Mouse (Mus musculus): Measurements from ENCODE around the gene Sema5a.

Sema5a gene

DNA sequence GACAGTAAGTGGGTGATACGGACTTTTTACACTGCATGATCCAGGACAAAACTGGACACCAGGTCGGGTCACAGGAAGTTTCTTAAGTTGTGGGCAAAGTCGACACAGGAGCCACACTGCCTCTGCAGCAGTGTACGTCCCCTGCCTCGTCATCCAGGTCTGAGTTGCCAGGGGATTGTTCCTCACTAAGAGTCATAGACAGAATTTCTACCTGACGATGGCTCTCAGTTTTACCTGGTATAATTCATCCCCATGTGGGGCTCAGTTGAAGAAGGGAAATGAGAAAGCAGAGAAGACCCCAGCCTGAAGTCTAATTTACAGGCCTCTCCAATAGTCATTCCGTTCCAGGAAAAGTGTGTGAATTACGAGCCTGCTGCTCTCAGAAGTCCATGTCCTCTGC is 66.2 kb downstream of the Sema5a start:
- DNase-seq (ENCODE audit: low spot score), result no peak

DNA sequence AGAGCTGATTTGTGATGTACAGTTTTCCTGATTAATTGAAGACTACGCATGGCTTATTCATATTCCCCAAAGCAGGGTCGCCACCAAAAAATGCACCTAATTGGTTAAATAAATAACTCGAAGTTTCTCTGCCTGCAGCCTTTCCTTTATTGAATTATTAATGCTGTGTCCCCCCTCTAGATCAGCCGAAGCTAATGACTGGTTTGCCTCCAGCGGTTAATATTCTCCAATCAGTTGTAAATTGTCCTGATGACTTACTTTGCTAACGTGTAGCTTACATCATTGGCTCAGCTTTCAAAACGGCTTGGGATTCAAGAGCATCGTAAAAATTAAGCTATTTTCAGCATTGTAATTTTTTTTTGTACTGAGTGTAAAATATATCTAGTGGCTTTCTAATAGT is 66.7 kb downstream of the Sema5a start:
- no peak for DNase-seq (ENCODE audit: low spot score)

DNA sequence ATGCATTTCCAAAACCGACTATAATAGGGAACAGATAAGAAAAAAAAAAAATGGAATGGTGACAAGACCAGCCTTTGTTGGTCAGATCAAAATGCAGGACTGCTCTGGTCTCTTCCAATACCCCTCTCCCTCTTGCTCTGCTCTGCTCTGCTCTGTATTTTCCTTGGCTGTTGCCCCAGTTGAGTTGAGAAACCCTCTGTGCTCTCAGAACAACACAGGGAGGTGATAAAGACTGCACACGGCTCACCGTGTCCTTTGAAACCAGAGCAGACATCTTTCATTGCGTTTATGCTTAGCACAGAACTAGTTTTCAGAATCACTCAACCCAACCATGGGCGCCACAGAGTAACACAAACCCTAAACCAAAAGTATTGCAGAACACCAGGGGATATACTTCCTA is 72.5 kb downstream of the Sema5a start:
- DNase-seq (ENCODE audit: low spot score), result no peak

DNA sequence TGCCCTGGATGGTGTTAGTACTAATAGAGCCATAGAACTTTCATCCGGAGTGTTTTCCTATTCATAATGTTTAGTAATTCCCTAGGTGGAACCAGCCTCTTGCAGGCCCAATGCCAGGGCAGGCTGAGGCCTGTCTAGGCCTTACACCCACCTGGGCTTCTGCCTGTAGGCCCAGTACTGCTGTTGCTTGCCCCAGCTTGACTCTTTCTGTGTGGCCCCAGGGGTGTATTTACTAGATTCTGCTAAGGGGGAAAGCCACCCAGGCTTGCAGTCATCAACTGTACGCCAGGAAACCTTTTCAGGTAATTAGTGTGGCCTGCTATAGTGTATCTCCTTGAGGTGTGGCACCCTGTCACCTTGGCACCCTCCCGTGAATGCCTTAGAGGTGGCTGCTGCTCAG is 76.1 kb downstream of the Sema5a start:
- DNase-seq (ENCODE audit: low spot score), result no peak

DNA sequence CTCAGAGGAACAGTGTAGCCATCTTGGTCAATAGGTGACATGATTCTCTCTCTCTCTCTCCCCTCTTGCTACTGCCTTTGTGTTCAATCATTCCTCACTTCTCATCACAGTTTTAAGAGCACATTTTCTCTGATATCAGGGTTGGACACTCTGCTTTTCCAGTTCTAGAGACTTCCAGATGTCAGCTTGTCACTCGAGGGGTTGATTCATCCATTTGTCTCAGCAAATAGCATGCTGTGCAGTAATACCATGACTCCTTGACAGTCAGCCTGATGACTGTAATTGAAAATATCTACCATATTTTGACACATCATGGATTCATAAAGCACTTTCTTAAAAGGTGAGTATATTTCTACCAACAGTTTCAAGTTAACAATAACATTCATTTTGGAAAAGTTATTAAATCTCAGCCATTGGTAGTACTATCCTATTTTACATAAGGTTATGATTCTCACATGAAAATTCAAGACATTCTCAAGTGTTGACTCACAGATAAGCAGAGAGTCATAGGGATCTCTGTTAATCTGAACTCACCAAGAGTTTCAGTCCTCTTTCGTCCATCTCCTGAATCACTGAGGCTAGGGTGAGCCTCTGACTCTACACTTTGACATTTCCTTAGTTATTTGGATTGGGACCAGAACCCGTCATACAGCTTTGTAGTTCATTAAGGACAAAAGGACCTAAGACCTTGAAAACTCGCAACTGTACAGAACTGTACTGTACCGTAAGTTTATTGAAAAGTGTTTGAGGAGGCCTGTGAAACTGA is 78.0 kb downstream of the Sema5a start:
- no peak for DNase-seq (ENCODE audit: low spot score)

GRCm38 (mm10) chr15:32323224-32323623 is 78.6 kb downstream of the Sema5a start:
- DNase-seq (ENCODE audit: low spot score), result no peak

DNA sequence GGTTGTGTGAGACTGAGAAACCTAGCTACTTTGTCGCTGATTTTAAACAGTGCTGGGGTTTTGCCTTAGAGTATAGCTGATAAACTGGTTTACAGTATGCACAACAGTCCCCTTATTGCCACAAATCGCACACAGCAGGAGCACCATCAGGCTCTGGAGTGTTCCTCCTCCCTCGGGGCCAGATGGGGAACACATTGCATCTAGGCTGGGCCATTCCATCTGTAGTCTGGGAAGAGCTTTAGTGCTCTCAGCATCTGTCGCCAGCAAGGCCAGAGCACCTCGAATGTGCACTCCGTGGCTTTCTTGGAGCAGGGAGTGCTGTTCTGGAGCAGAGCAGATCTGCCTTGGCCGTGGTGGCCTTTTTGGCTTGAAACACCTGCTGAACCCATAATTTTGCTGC is 79.5 kb downstream of the Sema5a start:
- no peak for DNase-seq (ENCODE audit: low spot score)

DNA sequence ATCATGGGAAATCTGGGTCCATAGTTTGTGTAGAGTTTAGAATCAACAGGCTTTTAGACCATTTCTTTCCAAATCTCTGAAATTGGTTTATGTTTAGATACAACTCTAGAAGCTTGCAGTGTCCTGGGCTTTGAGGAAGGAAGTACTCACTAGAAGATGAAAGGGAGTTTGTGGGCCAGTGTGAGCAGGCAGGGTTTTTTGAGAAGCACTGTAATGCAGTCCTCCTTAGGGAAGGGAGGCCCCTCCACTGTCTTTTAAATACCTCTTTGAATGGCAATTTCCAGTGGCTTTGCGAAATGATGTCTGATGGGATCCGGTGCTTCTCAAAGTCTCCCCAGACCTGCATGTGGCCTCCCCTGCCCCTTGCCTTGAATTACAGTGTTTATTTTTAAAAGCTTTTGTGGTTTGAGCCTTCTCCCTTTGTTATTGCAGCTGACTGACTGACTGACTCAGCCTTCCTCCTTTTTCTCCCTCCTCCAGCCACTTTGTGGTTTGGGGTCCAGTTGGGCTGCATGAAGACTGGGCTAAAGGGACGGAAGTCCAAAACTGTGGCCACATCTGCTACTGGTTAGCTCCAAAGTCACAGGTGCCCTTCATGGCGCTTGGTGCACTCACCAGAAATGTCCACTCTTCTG is 83.9 kb downstream of the Sema5a start:
- no peak for DNase-seq (ENCODE audit: low spot score)

DNA sequence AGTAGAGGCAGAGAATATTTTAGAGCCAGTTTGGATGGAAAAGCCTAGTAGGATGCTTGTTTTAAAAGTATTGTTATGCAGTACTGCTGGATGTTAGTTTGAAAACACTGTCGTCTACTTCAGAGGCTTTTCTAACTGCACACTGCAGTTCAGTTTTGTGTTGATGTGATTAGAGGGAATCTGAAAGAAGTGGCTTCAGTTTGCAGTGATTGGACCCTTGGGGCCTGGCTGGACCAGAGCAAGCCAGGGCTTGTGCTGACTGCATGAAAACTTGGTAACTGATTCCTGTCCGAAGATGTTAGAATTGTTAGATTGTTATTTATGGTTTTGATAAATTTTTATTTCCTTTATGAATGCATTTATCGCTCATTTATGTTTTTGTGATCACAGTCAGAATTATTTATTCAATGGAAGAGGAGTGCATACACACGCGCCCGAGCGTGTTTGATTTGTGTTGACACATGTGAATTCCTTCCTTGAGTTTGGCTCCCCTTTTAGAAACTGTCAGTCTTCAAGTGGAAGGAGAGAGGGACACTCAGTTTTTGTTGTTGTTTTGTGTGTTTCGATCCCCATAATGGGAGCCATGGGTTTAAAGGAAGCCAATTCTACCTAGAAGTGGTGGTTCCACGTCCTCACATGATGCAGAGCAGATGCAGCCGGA is 85.2 kb downstream of the Sema5a start:
- no peak for DNase-seq (ENCODE audit: low spot score)

DNA sequence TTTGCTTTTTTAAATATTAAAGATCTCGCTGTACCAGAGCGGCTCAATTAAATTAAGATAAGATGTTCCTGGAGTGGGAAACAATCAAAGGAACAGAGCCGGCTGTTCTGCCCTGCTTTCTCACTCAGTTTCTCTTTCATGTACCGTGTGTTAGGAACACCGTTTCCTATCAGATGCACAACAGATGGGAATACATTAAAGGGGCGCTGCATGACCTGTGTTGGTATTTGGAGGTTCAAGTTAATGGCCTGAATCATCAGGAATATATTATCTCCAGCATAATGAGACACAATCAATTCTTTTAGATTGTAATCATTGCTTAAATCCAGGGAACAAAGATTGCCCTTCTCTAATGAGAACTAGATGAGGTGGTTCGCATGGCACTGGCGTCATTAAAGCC is 85.8 kb downstream of the Sema5a start:
- DNase-seq (ENCODE audit: low spot score), result no peak

GRCm38 (mm10) chr15:32331037-32331436 is 86.4 kb downstream of the Sema5a start:
- no peak for DNase-seq (ENCODE audit: low spot score)

- no peak for DNase-seq (ENCODE audit: low spot score)
These were observed 88.8 kb downstream of the Sema5a start for GRCm38 (mm10) chr15:32333456-32333855.

DNA sequence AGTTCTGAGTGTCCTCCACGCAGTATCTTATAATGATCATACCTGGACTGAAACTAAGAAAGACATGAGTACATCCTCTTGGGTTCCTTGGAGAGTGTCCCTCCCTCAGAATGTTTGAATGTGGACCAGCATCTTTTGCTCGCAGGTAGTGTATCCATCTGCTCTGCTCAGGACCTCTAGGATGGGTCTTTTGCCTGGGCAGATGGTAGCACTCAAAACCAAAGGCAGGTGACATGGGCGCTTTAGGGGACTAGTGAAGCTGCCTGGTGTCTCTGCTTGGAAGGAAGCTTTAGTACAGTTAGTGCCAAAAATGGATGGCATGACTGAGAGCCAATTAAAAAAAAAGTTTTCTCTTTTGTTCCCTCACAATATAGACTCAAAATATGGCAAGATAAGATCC is 93.2 kb downstream of the Sema5a start:
- DNase-seq (ENCODE audit: low spot score), result no peak

DNA sequence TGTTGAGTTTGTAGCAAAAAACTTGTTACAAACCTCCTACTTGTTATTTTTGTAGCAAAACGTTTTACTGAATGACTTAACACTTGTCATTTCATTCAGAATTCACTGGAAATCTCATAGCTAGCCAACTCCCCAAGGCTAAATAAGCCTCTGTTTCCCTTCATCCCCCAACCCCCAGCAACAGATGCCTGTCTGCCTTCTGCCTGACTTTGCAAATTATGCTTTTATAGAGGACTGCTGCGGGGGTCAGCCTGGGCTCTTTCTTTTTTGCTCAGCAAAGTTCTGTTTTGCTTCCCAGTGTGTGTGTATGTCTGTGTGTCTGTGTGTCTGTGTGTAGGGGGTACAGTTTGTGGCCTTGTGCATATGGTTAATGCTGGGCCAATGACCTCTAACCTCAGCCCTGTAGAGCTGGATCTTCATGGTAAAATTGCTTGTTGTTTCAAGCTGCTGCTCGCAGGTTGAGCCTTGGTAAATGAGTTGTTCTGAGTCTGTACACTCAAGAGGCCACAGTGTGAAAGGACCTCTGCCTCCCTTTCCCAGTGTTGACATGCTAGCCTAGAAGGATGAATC is 94.2 kb downstream of the Sema5a start:
- no peak for DNase-seq (ENCODE audit: low spot score)

- no peak for DNase-seq (ENCODE audit: low spot score)
These were observed 94.8 kb downstream of the Sema5a start for GRCm38 (mm10) chr15:32339426-32339825.

DNA sequence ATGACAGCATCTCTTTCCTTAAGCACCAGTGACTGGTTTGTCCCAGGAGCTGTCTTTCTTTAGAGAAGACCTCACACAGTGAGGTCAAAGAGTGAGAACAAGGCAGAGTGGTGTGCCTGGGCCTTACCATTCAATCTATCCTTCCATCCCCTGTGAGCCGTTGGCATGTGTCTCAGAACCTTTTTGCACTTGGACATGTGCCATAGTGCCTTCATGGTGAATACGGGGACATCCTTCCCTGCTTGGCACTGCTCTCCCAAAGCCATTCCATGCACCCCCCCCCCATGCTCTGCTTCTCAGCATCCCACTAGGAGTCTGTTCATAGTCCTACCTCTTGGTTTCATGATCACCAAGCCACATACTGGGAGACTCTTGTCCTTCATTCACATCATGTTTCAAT is 96.8 kb downstream of the Sema5a start:
- no peak for DNase-seq (ENCODE audit: low spot score)

- no peak for DNase-seq (ENCODE audit: low spot score)
These were observed 98.9 kb downstream of the Sema5a start for GRCm38 (mm10) chr15:32343544-32343943.

DNA sequence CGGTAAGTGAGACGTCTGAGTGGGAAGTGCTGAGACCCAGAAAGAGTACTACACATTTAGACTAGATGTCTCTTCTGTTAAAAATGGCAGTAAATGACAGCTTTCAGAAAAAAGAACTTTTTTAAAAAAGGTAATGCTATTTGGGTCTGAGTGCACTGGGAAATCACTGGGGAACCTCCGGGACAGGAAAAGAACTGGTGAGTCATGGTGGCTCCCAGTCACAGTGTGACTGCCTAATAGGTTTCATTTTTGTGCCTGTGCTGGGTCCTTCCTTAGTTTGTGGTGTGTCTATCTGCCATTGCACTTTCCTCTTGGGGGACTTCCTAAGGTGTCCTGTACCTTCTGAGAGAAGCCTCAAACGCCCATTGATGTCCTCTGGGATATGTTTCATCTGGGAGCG is 102.7 kb downstream of the Sema5a start:
- no peak for DNase-seq (ENCODE audit: low spot score)

DNA sequence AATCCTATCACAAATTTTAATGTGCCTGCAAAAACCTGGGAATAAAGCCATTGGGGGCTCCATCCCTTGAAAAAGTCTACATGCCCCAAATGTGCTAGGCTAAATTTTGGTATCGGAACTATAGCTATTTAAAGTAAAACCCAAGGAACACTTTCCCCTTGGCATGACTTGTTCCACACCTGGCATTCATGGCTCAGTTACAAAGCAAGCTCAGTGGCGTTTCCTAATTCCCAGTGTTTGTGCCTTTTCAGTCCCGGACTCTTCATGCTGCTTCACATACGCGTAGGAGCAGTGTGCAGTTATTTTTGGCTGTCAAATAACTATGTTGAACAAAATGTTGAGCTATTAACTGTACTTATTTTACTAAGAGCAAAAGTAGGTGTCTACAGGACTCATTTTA is 104.7 kb downstream of the Sema5a start:
- DNase-seq (ENCODE audit: low spot score), result no peak

GRCm38 (mm10) chr15:32352995-32353394 is 108.4 kb downstream of the Sema5a start:
- DNase-seq (ENCODE audit: low spot score), result no peak

- DNase-seq (ENCODE audit: low spot score), result no peak
These were observed 108.9 kb downstream of the Sema5a start for GRCm38 (mm10) chr15:32353513-32353912.

- no peak for DNase-seq (ENCODE audit: low spot score)
These were observed 112.2 kb downstream of the Sema5a start for GRCm38 (mm10) chr15:32356805-32357204.

DNA sequence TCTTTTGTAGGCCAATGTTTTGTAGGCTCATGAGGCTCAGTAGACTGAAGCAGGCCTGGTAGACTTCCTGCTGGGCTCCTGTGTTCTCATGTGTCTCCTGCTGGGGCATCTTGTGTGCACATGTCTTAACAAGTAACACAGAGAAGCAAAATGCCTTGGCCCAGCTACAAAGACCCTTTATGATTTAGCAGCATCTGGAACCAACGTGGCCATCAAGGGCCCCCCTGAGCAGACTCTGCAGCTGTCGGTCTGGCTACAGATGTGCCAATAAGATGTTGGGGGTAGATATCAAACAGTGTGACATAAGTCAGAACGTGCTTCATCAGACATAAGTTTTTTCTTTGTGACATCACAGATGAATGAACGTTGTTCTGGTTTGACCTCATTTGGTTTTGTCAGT is 123.2 kb downstream of the Sema5a start:
- no peak for DNase-seq (ENCODE audit: low spot score)
